ENCODE assay signal across 22 mouse cellular contexts in the genomic region with DNA sequence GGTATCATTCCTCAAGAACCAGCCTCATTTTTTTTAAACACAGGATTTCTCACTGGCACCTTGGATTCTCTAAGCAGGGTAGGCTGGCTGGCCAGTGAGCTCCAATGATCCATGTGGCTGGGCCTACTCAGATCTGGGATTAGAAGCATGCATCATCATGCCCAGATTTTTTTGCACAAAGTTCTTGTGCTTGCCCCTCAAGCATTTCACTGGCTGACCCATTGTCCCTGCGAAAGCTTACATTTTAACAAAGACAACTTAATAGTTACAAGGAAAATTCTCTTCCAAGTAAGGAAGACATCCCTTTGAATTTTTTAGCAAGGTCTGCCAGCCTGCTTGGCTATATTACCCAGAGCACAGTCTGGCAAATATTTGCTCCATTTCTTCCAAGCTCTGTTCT.
"Had no signal": no experiment of that assay in that cellular context is flagged by ENCODE, and none has a peak within 500 bp of the region (broad histone marks: within the 10 kb centered on the region; RNA-seq: fewer than 3 reads in every experiment).

No protein-coding gene starts in this region.

- H3K9me3 ChIP-seq: heart, embryonic 13.5 days; heart, embryonic 15.5 days; hindbrain, embryonic 13.5 days; hindbrain, embryonic 15.5 days; limb, embryonic 13.5 days; limb, embryonic 15.5 days; liver, embryonic 12.5 days had no signal

- H3K4me1 ChIP-seq: heart, embryonic 13.5 days; heart, embryonic 15.5 days; hindbrain, embryonic 13.5 days; hindbrain, embryonic 15.5 days; limb, embryonic 13.5 days; limb, embryonic 15.5 days; liver, embryonic 12.5 days had no signal

- H3K4me2 ChIP-seq: heart, embryonic 11.5 days; heart, embryonic 13.5 days; heart, embryonic 15.5 days; hindbrain, embryonic 13.5 days; hindbrain, embryonic 15.5 days; limb, embryonic 13.5 days; limb, embryonic 15.5 days; liver, embryonic 12.5 days had no signal

- ATAC-seq: forebrain, postnatal 0 days; hindbrain, postnatal 0 days; intestine, embryonic 16.5 days; liver, embryonic 12.5 days had no signal

- H3K27me3 ChIP-seq: heart, embryonic 13.5 days; heart, embryonic 15.5 days; hindbrain, embryonic 13.5 days; hindbrain, embryonic 15.5 days; limb, embryonic 13.5 days; limb, embryonic 15.5 days; liver, embryonic 12.5 days had no signal

- DNase-seq: forebrain, postnatal 0 days; gastrocnemius, postnatal 14 days; gastrocnemius, postnatal 36 days; heart, adult 2 months; heart, postnatal 14 days; heart, postnatal 36 days; layer of hippocampus, adult 9-11 months; layer of hippocampus, postnatal 36 days; left cerebral cortex, postnatal 4 days; lung, adult 18-20 months had no signal

- H3K9ac ChIP-seq: forebrain, postnatal 0 days; heart, embryonic 13.5 days; heart, embryonic 15.5 days; hindbrain, embryonic 13.5 days; hindbrain, embryonic 15.5 days; limb, embryonic 13.5 days; limb, embryonic 15.5 days; liver, embryonic 12.5 days; liver, embryonic 14.5 days had no signal

- H3K27ac ChIP-seq: heart, adult 2 months; heart, embryonic 13.5 days; heart, embryonic 15.5 days; hindbrain, embryonic 13.5 days; hindbrain, embryonic 15.5 days; hindbrain, postnatal 0 days; kidney, postnatal 0 days; limb, embryonic 13.5 days; limb, embryonic 15.5 days; liver, embryonic 12.5 days; liver, embryonic 14.5 days had no signal

- H3K4me3 ChIP-seq: heart, adult 2 months; heart, embryonic 13.5 days; heart, embryonic 15.5 days; hindbrain, embryonic 13.5 days; hindbrain, embryonic 15.5 days; limb, embryonic 13.5 days; limb, embryonic 15.5 days; liver, embryonic 12.5 days had no signal

- H3K36me3 ChIP-seq: heart, embryonic 13.5 days; heart, embryonic 15.5 days; hindbrain, embryonic 13.5 days; hindbrain, embryonic 15.5 days; limb, embryonic 13.5 days; limb, embryonic 15.5 days; liver, embryonic 12.5 days had no signal
